Mouse (Mus musculus) forebrain, postnatal 0 days (tissue): ENCODE data around the gene Prss33. TPM values are rescaled to one million over a fixed set of nuclear protein-coding genes. Genes with fewer than 3 reads are reported as not detected.
"Not testable (repeated sequence)": the region's sequence is repeated elsewhere in the genome, so short reads cannot be mapped to it uniquely, and the experiment has no call there.

Source experiments
- ATAC-seq: fragments of 200-750 bp; cut with Nextera tagmentation; 2 replicates; pipeline ENCODE4 v1.8.0; 2017; ENCODE audit warnings: mild to moderate bottlenecking, moderate library complexity
- DNase-seq: peaks from one replicate; pipeline ENCODE4 v3.0.0-alpha.2; 2015
- H3K27ac ChIP-seq: fragments of 300-500 bp; sonication (generic); 2 replicates; pipeline ENCODE4 v1.5.1; 2014; ENCODE audit warnings: low read depth, mild to moderate bottlenecking, antibody characterized with exemption, low read length, moderate library complexity, mixed read lengths
- H3K27me3 ChIP-seq: fragments of 300-500 bp; sonication (generic); 2 replicates; pipeline ENCODE4 v1.6.1; 2014; ENCODE audit warnings: mild to moderate bottlenecking, low read length, mixed read lengths; ENCODE audit not compliant: insufficient read depth
- H3K36me3 ChIP-seq: fragments of 300-500 bp; sonication (generic); 2 replicates; pipeline ENCODE4 v1.6.1; 2014; ENCODE audit warnings: mild to moderate bottlenecking, moderate library complexity; ENCODE audit not compliant: insufficient read depth
- H3K4me1 ChIP-seq: fragments of 300-500 bp; sonication (generic); 2 replicates; pipeline ENCODE4 v1.6.1; 2014; ENCODE audit warnings: antibody characterized with exemption; ENCODE audit not compliant: insufficient read depth
- H3K4me2 ChIP-seq: fragments of 300-500 bp; sonication (generic); 2 replicates; pipeline ENCODE4 v1.6.1; 2014; ENCODE audit warnings: low read depth, mild to moderate bottlenecking, moderate library complexity
- H3K4me3 ChIP-seq: fragments of 300-500 bp; sonication (generic); 2 replicates; pipeline ENCODE4 v1.5.1; 2014; ENCODE audit warnings: low read depth, low read length, mixed read lengths
- H3K9ac ChIP-seq: fragments of 300-500 bp; sonication (generic); 2 replicates; pipeline ENCODE4 v1.6.1; 2014; ENCODE audit warnings: mild to moderate bottlenecking
- H3K9me3 ChIP-seq: fragments of 300-500 bp; sonication (generic); 2 replicates; pipeline ENCODE4 v1.6.1; 2016; ENCODE audit warnings: low read length
- CTCF ChIP-seq: sonication (generic); IDR thresholded peaks from 2 replicates; pipeline ENCODE4 v1.5.1; 2016; ENCODE audit warnings: antibody characterized with exemption, control low read depth, low read depth
- WGBS: fragments of 180-500 bp; shearing (Covaris S2); extraction: QIAGEN DNeasy Blood & Tissue Kit; methylation state at CpG from one replicate; pipeline ENCODE4 v1.1.7; 2014; 5-methylcytosine and 5-hydroxymethylcytosine counted together
- polyA plus RNA-seq: library from polyadenylated mRNA; unstranded; fragments of >200 nt; fragmentation: Nextera tagmentation; extraction: Ambion mirVana; gene quantifications from 2 replicates; pipeline ENCODE4 v1.2.1, GENCODE M21; 2015
- total RNA-seq: library from RNA; depleted of rRNA; stranded (reverse); fragments of >200 nt; gene quantifications from 2 replicates; pipeline ENCODE4 v1.2.3, GENCODE M21; 2014; rRNA removed

The Prss33 gene
- total RNA-seq = not detected in 2 replicates
- polyA plus RNA-seq = not detected in 2 replicates

DNA sequence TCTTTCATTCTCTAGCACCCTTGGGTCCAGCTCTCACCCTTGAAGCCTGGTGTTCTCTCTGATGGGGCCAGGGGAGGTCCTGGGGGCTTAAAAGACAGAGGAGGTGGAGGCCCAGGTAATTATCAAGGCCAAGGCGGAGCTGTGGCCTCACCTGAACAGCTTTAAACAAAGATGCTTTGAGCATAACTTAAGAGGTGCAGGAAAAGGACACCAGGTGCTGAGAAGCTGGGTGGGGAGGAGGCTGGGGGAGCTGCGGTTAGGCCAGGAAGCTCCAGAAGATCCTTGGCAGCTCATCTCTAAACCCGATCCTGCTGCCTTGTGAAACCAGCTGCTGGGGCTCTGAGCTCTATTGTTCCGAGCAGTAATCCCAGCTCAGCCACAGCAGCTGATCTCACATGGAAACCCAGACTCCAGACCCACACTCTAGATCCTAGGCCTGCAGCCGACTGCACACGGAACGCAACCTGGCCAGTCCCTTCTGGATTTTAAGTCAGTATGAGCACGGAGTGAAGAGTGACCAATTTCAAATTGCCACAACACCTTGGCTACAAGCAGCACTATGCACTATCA, at the start of gene Prss33:
Gene Prss33, minus strand, starts transcription at position 51 of the 570 bp plus-strand sequence.
- no peak within 1 kb of the TSS for H3K9ac ChIP-seq
- H3K4me2 ChIP-seq = no peak within 1 kb of the TSS
- H3K27me3 ChIP-seq = peaks cover 4% of the 10 kb centered on the region; the same call in 1 of the 2 replicates
- no peaks in the 10 kb centered on the region for H3K4me1 ChIP-seq
- H3K4me3 ChIP-seq = no peak within 1 kb of the TSS
- no peak for TF ChIP-seq CTCF
- ATAC-seq = no peak
- H3K9me3 ChIP-seq = no peaks in the 10 kb centered on the region
- DNase-seq = no peak
- 50% methylated on average over 8 of the region's 8 CpGs for WGBS
- no peak within 1 kb of the TSS for H3K27ac ChIP-seq
- no peaks in the 10 kb centered on the region for H3K36me3 ChIP-seq

DNA sequence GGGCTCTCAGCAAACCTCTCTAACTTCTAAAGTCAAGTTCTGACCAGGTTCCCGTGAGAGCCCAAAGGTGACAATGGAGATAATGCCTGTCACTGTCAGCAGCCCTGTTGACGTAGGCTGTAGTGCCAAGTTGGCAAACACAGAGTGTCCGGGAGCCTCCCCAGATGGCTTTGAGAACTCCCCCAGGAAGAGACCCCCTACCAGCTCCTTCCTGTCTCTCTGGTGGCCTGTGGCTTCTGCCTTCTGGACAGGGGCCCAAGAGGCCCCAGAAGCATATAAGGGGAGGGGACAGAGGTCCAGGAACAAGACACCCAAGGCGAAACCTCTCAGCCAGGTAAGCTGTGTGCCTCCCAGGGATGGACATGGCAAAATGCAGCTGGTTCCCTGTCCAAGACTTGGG, 44.7 kb upstream of the Prss33 start, which contains the start of the genes Dcpp1 and Dcpp2:
Gene Dcpp1, plus strand, starts transcription at position 301 of the 400 bp plus-strand sequence.
Gene Dcpp2, plus strand, starts transcription at position 305 of the 400 bp plus-strand sequence.
- H3K9me3 ChIP-seq, H3K36me3 ChIP-seq, H3K4me2 ChIP-seq, H3K4me3 ChIP-seq, ATAC-seq, H3K9ac ChIP-seq, H3K27ac ChIP-seq, H3K4me1 ChIP-seq, DNase-seq, H3K27me3 ChIP-seq: not testable (repeated sequence)
- 88% methylated on average over 4 of the region's 4 CpGs for WGBS

DNA sequence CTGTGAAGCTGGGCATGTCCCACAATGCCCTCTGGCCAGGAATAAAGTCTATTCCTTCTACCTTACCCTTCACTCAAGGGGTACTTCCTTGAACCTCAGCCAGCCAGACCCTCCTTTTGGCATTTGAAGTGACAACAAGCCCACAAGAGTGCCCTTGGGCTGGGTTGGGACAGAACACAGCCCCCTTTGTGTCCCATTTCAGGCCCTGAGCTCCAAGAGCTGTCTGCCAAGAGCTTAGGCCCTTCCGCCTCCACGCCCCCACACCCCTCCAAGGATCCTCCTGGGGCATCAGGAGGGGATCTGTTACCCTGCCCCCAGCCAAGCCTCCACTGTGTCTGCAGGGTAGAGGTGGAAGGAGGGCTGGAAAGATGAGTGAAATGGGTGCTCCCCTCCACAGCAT, 41.3 kb upstream of the Prss33 start:
- ATAC-seq = peak; percentile 83
- no peak overlapping the region for H3K4me3 ChIP-seq
- H3K27me3 ChIP-seq = no peaks in the 10 kb centered on the region
- no peak for TF ChIP-seq CTCF
- WGBS = 66% methylated on average over 2 of the region's 2 CpGs
- no peaks in the 10 kb centered on the region for H3K4me1 ChIP-seq
- DNase-seq = peak; percentile 35
- H3K36me3 ChIP-seq = no peaks in the 10 kb centered on the region
- H3K27ac ChIP-seq = no peak overlapping the region
- no peaks in the 10 kb centered on the region for H3K9me3 ChIP-seq
- no peak overlapping the region for H3K9ac ChIP-seq
- no peak overlapping the region for H3K4me2 ChIP-seq

DNA sequence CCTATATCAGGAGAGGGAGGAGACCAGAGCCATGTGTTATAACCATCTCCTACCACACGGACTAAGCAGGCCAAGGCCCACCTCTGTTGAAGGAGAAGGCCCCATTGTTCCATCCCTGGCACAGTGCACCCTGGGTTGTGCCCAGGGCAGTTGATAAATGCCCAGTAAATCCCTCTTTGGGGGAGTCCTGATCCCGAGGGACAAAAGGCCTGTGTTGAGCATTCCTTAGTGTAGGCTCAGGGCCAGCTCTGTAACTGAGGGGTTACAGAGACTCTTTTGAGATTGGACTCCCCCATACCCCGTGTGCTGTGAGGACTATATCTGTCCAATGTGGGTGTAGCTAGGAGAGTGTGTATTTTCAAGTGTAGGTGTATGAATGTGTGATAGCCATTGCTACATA, 40.9 kb upstream of the Prss33 start:
- DNase-seq (peak; percentile 35), ATAC-seq (peak; percentile 84)
- Histone ChIP-seq H3K9me3 (no peaks in the 10 kb centered on the region), H3K27ac (0 out of 2 replicates have a peak overlapping the region, but pooled peaks have one; percentile 21), H3K36me3 (no peaks in the 10 kb centered on the region), H3K4me3 (no peak overlapping the region), H3K27me3 (no peaks in the 10 kb centered on the region), H3K9ac (no peak overlapping the region), H3K4me1 (no peaks in the 10 kb centered on the region), H3K4me2 (no peak overlapping the region)
- no peak for TF ChIP-seq CTCF
- WGBS = 33% methylated on average over 3 of the region's 3 CpGs

DNA sequence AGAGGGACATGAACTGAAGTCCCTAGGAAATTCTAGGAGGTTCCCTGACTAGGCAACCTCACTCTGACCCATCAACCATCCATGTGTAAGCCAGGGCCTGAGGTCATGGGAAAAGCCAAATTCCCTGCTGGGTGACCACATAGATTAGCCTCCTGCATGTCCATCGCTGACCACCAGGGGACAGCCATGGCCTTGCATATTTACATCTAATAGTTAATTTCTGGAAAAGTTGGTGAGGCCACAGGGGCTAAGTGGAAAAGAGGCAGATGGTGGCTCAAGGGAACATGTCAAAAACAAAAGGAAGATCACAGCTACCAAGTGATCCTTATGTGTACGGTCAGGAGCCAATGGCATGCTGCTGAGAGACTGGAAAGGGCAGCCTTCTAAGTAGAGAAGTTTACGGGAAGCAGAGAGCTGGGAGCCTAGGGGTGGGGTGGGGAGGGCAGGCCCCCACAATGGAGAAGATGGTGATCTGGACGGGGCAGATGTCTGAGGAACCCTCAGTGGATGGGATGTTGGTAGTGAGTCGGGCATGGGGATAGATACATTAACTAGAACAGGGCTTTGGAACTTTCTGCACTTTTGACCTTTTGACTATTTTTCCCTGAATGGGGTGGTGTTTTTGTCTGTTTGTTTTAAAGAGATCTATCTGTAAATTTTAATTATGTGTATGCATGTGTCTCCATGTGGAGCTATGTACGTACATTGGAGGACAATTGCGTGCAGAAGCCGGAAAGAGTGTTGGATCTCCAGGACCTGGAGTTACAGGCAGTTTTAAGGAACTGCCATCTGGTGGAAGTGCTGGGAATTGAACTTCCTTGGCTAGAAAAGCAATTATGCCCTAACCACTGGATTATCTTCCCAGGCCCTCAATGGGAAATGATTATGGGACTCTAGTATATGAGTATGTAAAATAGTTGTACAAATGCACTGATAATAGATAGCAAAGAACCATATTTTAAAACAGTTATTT, 38.3 kb upstream of the Prss33 start:
- no peaks in the 10 kb centered on the region for H3K36me3 ChIP-seq
- no peak overlapping the region for H3K4me3 ChIP-seq
- peak; percentile 70 for TF ChIP-seq CTCF
- peak; percentile 24 for DNase-seq
- no peak overlapping the region for H3K27ac ChIP-seq
- 41% methylated on average over 8 of the region's 8 CpGs for WGBS
- ATAC-seq = no peak; the same call in 1 of the 2 replicates
- no peak overlapping the region for H3K4me2 ChIP-seq
- H3K4me1 ChIP-seq = no peaks in the 10 kb centered on the region
- no peak overlapping the region for H3K9ac ChIP-seq
- no peaks in the 10 kb centered on the region for H3K9me3 ChIP-seq
- H3K27me3 ChIP-seq = no peaks in the 10 kb centered on the region

DNA sequence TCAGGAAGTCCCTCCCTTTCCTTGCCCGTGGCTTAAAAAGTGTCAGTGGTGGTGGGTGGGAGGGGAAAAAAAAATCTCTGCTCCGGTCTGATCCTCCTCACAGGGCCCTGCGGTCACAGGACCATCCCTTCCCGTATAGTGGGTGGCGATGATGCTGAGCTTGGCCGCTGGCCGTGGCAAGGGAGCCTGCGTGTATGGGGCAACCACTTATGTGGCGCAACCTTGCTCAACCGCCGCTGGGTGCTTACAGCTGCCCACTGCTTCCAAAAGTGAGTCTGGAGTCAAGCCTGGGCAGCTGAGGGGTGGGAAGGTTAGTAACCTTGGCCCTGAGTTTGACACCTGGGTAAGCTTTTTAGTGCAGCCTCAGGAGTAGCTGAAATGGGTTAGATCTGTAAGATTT, 32.7 kb upstream of the Prss33 start:
- Histone ChIP-seq H3K4me2 (no peak overlapping the region), H3K4me3 (no peak overlapping the region), H3K9ac (no peak overlapping the region), H3K36me3 (no peaks in the 10 kb centered on the region), H3K9me3 (0 out of 2 replicates have a peak, but pooled peaks cover 2% of the 10 kb centered on the region), H3K4me1 (no peaks in the 10 kb centered on the region), H3K27ac (no peak overlapping the region), H3K27me3 (no peaks in the 10 kb centered on the region)
- TF ChIP-seq CTCF = no peak
- 90% methylated on average over 11 of the region's 11 CpGs for WGBS
- DNase-seq = no peak
- no peak for ATAC-seq

DNA sequence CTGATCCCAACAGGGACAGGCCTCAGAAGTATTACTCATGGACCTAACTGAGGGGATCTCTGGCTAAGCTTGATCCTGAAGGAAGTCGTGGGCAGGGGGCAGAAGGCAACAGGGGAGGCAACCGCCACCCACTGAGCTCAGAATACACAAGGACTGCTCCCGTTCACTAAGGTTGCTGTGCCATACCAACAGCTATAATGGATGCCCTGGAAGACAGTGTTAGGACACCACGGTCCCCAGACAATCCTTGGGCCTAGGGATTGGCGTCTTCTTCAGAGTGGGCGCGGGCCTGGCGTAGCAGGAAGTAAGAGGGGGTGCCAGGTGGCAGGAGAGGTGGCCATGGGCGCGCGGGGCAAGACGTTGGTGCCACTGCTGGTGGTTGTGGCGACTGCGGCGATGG, 31.9 kb upstream of the Prss33 start, which contains the start of gene Prss21:
Gene Prss21, plus strand, starts transcription at position 301 of the 400 bp plus-strand sequence.
- no peak within 1 kb of the TSS for H3K4me3 ChIP-seq
- no peaks in the 10 kb centered on the region for H3K4me1 ChIP-seq
- H3K27ac ChIP-seq = no peak within 1 kb of the TSS
- TF ChIP-seq CTCF = no peak
- no peaks in the 10 kb centered on the region for H3K27me3 ChIP-seq
- DNase-seq = no peak
- 0 out of 2 replicates have a peak, but pooled peaks cover 2% of the 10 kb centered on the region for H3K9me3 ChIP-seq
- H3K9ac ChIP-seq = no peak within 1 kb of the TSS
- no peak within 1 kb of the TSS for H3K4me2 ChIP-seq
- no peak for ATAC-seq
- H3K36me3 ChIP-seq = no peaks in the 10 kb centered on the region
- WGBS = 85% methylated on average over 15 of the region's 15 CpGs
